Mouse (Mus musculus): ENCODE results near the gene Vmn1r87. TPM values are rescaled to one million over a fixed set of nuclear protein-coding genes. Genes with fewer than 3 reads are reported as not detected.

The Vmn1r87 gene
- not detected for polyA plus RNA-seq (2017; shearing (Covaris generic))

GRCm38 (mm10) chr7:13140057-13140456, at the start of gene Vmn1r87:
TSS of gene Vmn1r87 (minus strand) at chr7:13140157.

DNA sequence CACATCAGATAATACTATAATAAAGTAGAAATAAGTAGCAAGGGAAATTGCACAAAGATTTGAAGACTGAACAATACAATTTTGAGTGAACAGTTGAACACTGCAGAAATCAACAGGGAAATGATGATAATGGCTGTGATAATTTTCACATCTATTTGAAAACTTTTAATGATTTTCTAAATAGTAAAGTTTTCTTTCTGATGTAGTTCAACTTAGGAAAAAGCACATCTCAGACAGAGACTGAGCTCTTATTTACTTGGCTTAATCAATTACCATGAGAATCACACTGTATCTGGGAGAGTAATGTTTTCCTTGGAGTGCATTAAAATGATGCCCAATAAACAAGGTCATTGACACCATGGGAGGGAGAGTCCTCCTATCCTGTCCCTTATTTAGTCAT, 19.3 kb upstream of the Vmn1r87 start, which contains the start of gene Vmn1r88:
Gene Vmn1r88, plus strand, starts transcription at position 301 of the 400 bp plus-strand sequence.

DNA sequence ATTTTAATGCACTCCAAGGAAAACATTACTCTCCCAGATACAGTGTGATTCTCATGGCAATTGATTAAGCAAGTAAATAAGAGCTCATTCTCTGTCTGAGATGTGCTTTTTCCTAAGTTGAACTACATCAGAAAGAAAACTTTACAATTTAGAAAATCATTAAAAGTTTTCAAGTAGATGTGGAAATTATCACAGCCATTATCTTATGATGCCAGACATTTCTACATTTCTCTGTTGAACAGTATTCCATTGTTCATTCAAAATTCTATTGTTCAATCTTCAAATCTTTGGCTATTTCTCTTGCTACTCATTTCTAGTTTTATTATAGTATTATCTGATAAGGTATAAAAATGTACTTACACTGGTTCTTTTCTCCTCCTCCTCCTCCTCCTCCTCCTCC, 20.1 kb downstream of the Vmn1r87 start, which contains the start of gene Vmn1r86:
Gene Vmn1r86, minus strand, starts transcription at position 101 of the 400 bp plus-strand sequence.

GRCm38 (mm10) chr7:13095073-13095472, 44.9 kb downstream of the Vmn1r87 start, which contains the start of gene Vmn1r85:
TSS of gene Vmn1r85 (minus strand) at chr7:13095173.

Other genes with a start within 250 kb of the Vmn1r87 start
- 15.3 TPM for gene Zscan22, start 242.3 kb downstream of the Vmn1r87 start, polyA plus RNA-seq (2017; shearing (Covaris generic))
- gene Rps5, start 217.9 kb downstream of the Vmn1r87 start, polyA plus RNA-seq (2017; shearing (Covaris generic)): 1,099 TPM
- gene Rnf225, start 212.7 kb downstream of the Vmn1r87 start, polyA plus RNA-seq (2017; shearing (Covaris generic)): not detected
- 8.2 TPM for gene Zfp324, start 174.3 kb downstream of the Vmn1r87 start, polyA plus RNA-seq (2017; shearing (Covaris generic))
- gene Zfp446, start 162.3 kb downstream of the Vmn1r87 start, polyA plus RNA-seq (2017; shearing (Covaris generic)): 11.9 TPM
- not detected for gene Slc27a5, start 142.0 kb downstream of the Vmn1r87 start, polyA plus RNA-seq (2017; shearing (Covaris generic))
- gene Trim28, start 141.0 kb downstream of the Vmn1r87 start, polyA plus RNA-seq (2017; shearing (Covaris generic)): 32.3 TPM
- gene Zbtb45, start 130.1 kb downstream of the Vmn1r87 start, polyA plus RNA-seq (2017; shearing (Covaris generic)): 5.5 TPM
- gene Chmp2a, start 105.3 kb downstream of the Vmn1r87 start, polyA plus RNA-seq (2017; shearing (Covaris generic)): 276 TPM
- 10.8 TPM for gene Ube2m, start 101.9 kb downstream of the Vmn1r87 start, polyA plus RNA-seq (2017; shearing (Covaris generic))
- gene Mzf1, start 85.4 kb downstream of the Vmn1r87 start, polyA plus RNA-seq (2017; shearing (Covaris generic)): 0.79 TPM
- not detected for gene Vmn1r85, start 45.0 kb downstream of the Vmn1r87 start, polyA plus RNA-seq (2017; shearing (Covaris generic))
- gene Vmn1r86, start 20.2 kb downstream of the Vmn1r87 start, polyA plus RNA-seq (2017; shearing (Covaris generic)): not detected
- gene Vmn1r88, start 19.4 kb upstream of the Vmn1r87 start, polyA plus RNA-seq (2017; shearing (Covaris generic)): not detected
- not detected for gene Vmn1r89, start 72.9 kb upstream of the Vmn1r87 start, polyA plus RNA-seq (2017; shearing (Covaris generic))
- 30.0 TPM for gene Lig1, start 137.1 kb upstream of the Vmn1r87 start, polyA plus RNA-seq (2017; shearing (Covaris generic))
- gene Zswim9, start 138.6 kb upstream of the Vmn1r87 start, polyA plus RNA-seq (2017; shearing (Covaris generic)): 5.3 TPM
- 0.11 TPM for gene Pla2g4c, start 184.5 kb upstream of the Vmn1r87 start, polyA plus RNA-seq (2017; shearing (Covaris generic))

Measured in activated CD4-positive, CD25-positive, alpha-beta regulatory T cell, adult 9 weeks (primary cell).